17 mouse cellular contexts compared by ENCODE assay signal in the genomic region with DNA sequence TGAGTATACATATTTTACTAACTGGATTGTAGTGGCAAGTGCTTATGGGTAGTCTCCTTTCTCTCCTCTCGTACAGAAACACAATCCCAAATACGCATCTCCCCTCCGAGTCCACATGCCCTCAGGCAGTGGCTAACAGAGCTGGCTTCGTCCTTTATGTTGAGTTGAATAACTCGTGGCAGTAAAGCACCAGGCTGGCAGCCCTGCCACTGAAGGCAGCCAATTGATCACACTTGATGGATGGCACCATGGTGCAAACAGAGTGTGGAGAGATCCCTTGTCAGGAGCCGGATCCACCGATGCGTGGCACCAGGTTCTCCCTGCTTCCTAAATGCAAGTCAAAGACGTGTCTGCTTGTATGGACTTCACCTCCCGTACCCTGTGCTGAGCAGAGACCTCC.
A peak's percentile ranks its signal among the peaks of the same experiment; 100 is the strongest.
DNase-seq lines count a peak whose midpoint lies in the region; ATAC-seq and TF ChIP-seq lines count a peak whose summit lies in the region.
"Had no signal": no experiment of that assay in that cellular context is flagged by ENCODE, and none has a peak within 500 bp of the region (broad histone marks: within the 10 kb centered on the region; RNA-seq: fewer than 3 reads in every experiment).

No protein-coding gene starts in this region.

- intact Hi-C loops in left cerebral cortex, postnatal 4 days (cut with DNase I): no loop called here

- no peaks in the 10 kb centered on the region for H3K4me1 ChIP-seq in cerebellum, adult 2 months (ENCODE audit: control insufficient read depth, insufficient read depth, low read length)
- H3K4me1 ChIP-seq in neural tube, embryonic 12.5 days: peaks cover 4% of the 10 kb centered on the region; the same call in 1 of the 2 replicates
- no peaks in the 10 kb centered on the region for H3K4me1 ChIP-seq in intestine, embryonic 15.5 days (replicated peaks)
- H3K4me1 ChIP-seq: embryonic facial prominence, embryonic 13.5 days; liver, embryonic 13.5 days had no signal

- H3K9me3 ChIP-seq in neural tube, embryonic 12.5 days: no peaks in the 10 kb centered on the region
- no peaks in the 10 kb centered on the region for H3K9me3 ChIP-seq in intestine, embryonic 15.5 days
- H3K9me3 ChIP-seq: embryonic facial prominence, embryonic 13.5 days; forebrain, embryonic 12.5 days; liver, embryonic 13.5 days; midbrain, embryonic 13.5 days had no signal

- TF ChIP-seq CTCF in cerebellum, adult 2 months (IDR thresholded peaks at IDR 0.05; ENCODE audit: borderline replicate concordance, insufficient read depth, low read depth, low read length): no peak

- ATAC-seq in neural tube, embryonic 12.5 days (ENCODE audit: low FRiP score, low read depth): peak; percentile 91
- ATAC-seq in intestine, embryonic 15.5 days: no peak
- no peak for ATAC-seq in megakaryocyte, adult 5-6 weeks (ENCODE audit: poor library complexity, severe bottlenecking)
- ATAC-seq: CD4-positive, CD25-positive, alpha-beta regulatory T cell, adult 4 months; lung, postnatal 0 days; midbrain, embryonic 13.5 days had no signal

- no peak for TF ChIP-seq POLR2A in cerebellum, adult 2 months (IDR thresholded peaks at IDR 0.05; ENCODE audit: borderline replicate concordance, insufficient read depth, low read length)

- no peaks in the 10 kb centered on the region for H3K27me3 ChIP-seq in cerebellum, adult 2 months (ENCODE audit: control insufficient read depth, insufficient read depth, low read length)
- H3K27me3 ChIP-seq in neural tube, embryonic 12.5 days (replicated peaks): no peaks in the 10 kb centered on the region
- H3K27me3 ChIP-seq in intestine, embryonic 15.5 days (replicated peaks): no peaks in the 10 kb centered on the region
- H3K27me3 ChIP-seq: embryonic facial prominence, embryonic 13.5 days; forebrain, embryonic 12.5 days; liver, embryonic 13.5 days; midbrain, embryonic 13.5 days had no signal

- peak; percentile 64 for DNase-seq in left cerebral cortex, postnatal 4 days
- no peak for DNase-seq in left cerebral cortex, adult 9 months (ENCODE audit: low spot score in 2 of 2)
- peak; percentile 28 to 51 for DNase-seq in cerebellum, adult 2 months
- peak; percentile 63 to 71 for DNase-seq in cerebellum, postnatal 14 days
- DNase-seq: adrenal gland, postnatal 25 days; heart, postnatal 14 days; kidney, adult 11 months; kidney, postnatal 36 days; liver, embryonic 13.5 days had no signal

- no peak overlapping the region for H3K4me2 ChIP-seq in neural tube, embryonic 12.5 days (replicated peaks)
- H3K4me2 ChIP-seq in intestine, embryonic 15.5 days (replicated peaks): no peak overlapping the region
- H3K4me2 ChIP-seq: embryonic facial prominence, embryonic 13.5 days; forebrain, embryonic 12.5 days; liver, embryonic 13.5 days; midbrain, embryonic 13.5 days had no signal

- H3K4me3 ChIP-seq in cerebellum, adult 2 months (replicated peaks; ENCODE audit: insufficient read depth, low read depth, low read length): no peak overlapping the region
- no peak overlapping the region for H3K4me3 ChIP-seq in neural tube, embryonic 12.5 days
- no peak overlapping the region for H3K4me3 ChIP-seq in intestine, embryonic 15.5 days (replicated peaks)
- H3K4me3 ChIP-seq: embryonic facial prominence, embryonic 13.5 days; forebrain, embryonic 12.5 days; liver, embryonic 13.5 days; midbrain, embryonic 13.5 days had no signal

- H3K9ac ChIP-seq in neural tube, embryonic 12.5 days: no peak overlapping the region
- no peak overlapping the region for H3K9ac ChIP-seq in intestine, embryonic 15.5 days
- H3K9ac ChIP-seq: embryonic facial prominence, embryonic 13.5 days; forebrain, embryonic 12.5 days; liver, embryonic 13.5 days; midbrain, embryonic 13.5 days had no signal

- H3K27ac ChIP-seq in cerebellum, adult 2 months (ENCODE audit: insufficient read depth, low read length): no peak overlapping the region
- H3K27ac ChIP-seq in neural tube, embryonic 12.5 days: no peak overlapping the region
- no peak overlapping the region for H3K27ac ChIP-seq in intestine, embryonic 15.5 days
- H3K27ac ChIP-seq: embryonic facial prominence, embryonic 13.5 days; forebrain, embryonic 12.5 days; liver, embryonic 13.5 days; midbrain, embryonic 13.5 days had no signal

- 32% methylated on average over 10 of the region's 10 CpGs for WGBS in cerebellum, adult 2 months
- WGBS in neural tube, embryonic 12.5 days: 42% methylated on average over 10 of the region's 10 CpGs
- 80% methylated on average over 10 of the region's 10 CpGs for WGBS in intestine, embryonic 15.5 days

- H3K36me3 ChIP-seq in neural tube, embryonic 12.5 days: no peaks in the 10 kb centered on the region
- H3K36me3 ChIP-seq in intestine, embryonic 15.5 days: no peaks in the 10 kb centered on the region
- H3K36me3 ChIP-seq: embryonic facial prominence, embryonic 13.5 days; forebrain, embryonic 12.5 days; liver, embryonic 13.5 days; midbrain, embryonic 13.5 days had no signal

Comparison
In these comparisons a context has a peak if more than half of its experiments do, and no peak if none do; other contexts are left out.
1. DNase-seq: peak in left cerebral cortex, postnatal 4 days (single experiment), cerebellum, adult 2 months (2 of 2) and cerebellum, postnatal 14 days (2 of 2); none in left cerebral cortex, adult 9 months (0 of 2).